Mouse (Mus musculus): ENCODE data around the gene Cisd2. TPM values are rescaled to one million over a fixed set of nuclear protein-coding genes. Genes with fewer than 3 reads are reported as not detected.

Cisd2 gene
- 55.2 and 67.0 TPM in 2 replicates for polyA plus RNA-seq (2014; fragmentation: Nextera tagmentation; extraction: Ambion mirVana)

DNA sequence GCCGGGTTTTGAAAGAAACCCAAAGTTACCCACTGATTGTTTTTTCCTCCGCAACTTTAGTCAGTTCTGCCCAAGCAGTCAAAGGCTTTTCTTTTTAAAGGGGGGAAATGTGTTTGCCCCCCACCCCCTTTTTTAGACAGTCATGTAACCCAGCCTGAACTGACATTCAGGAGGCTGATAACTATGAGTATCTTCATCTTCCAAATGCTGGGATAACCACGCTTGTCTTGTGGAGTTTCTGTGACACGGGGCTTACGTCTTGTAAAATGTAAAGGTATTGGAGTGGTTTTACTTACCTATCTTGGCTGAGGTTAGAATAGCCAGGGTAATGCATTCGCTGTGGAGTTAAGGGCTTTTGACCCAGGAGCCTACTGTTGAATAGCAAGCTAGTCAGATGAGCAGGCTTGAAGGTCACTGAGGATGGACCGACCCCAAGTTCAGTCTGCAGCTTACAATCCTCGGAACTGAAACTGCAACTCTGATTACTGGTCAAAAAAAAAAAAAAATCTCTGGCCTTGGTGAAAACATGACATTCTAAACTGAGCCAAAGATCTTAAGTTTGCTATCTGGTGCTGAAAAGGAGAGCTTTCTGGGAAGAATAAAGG is at the start of gene Cisd2:
Gene Cisd2, minus strand, starts transcription at position 318 of the 605 bp plus-strand sequence.
- DNase-seq: no peak
- H3K4me3 ChIP-seq (replicated peaks; ENCODE audit: low read depth, low read length): peak within 1 kb of the TSS; percentile 66
- WGBS: 2% methylated on average over 8 of the region's 8 CpGs
- peak; percentile 15; the same call in 1 of the 2 replicates for ATAC-seq (ENCODE audit: low FRiP score, low TSS enrichment)
- peak within 1 kb of the TSS; percentile 72 for H3K4me2 ChIP-seq (ENCODE audit: low read length)
- H3K27me3 ChIP-seq (ENCODE audit: control insufficient read depth, insufficient read depth, low read length): no peaks in the 10 kb centered on the region
- peaks cover 12% of the 10 kb centered on the region for H3K4me1 ChIP-seq (ENCODE audit: control insufficient read depth, insufficient read depth, low read length)
- peak within 1 kb of the TSS; percentile 97 for H3K27ac ChIP-seq (replicated peaks; ENCODE audit: low read depth, low read length)
- H3K36me3 ChIP-seq (ENCODE audit: control insufficient read depth, insufficient read depth, low read length): no peaks in the 10 kb centered on the region
- no peaks in the 10 kb centered on the region for H3K9me3 ChIP-seq (ENCODE audit: control insufficient read depth, low read length)
- H3K9ac ChIP-seq (replicated peaks; ENCODE audit: low read length): peak within 1 kb of the TSS; percentile 88

DNA sequence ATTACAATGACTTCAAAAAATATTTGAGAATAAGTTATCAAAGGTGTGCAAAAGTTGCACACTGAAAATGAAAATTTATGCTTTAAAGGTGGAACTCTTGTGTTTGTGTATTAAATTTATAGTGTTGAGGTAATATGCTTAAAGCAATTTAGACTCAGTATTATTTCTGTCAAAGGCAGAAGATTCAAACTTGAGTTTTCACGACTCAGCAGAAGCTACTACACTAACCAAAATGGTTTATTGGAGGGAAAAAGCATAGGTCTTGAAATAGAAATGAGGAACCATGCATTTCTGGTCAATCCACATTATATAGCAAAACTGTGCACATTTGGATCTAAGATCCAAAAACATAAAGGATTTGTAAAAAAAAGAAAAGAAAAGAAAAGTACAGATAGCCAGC is 47.1 kb upstream of the Cisd2 start:
- Histone ChIP-seq H3K4me2 (ENCODE audit: low read length) (no peak overlapping the region), H3K9ac (replicated peaks; ENCODE audit: low read length) (no peak overlapping the region), H3K4me1 (ENCODE audit: control insufficient read depth, insufficient read depth, low read length) (no peaks in the 10 kb centered on the region), H3K4me3 (replicated peaks; ENCODE audit: low read depth, low read length) (no peak overlapping the region), H3K27ac (replicated peaks; ENCODE audit: low read depth, low read length) (no peak overlapping the region), H3K36me3 (ENCODE audit: control insufficient read depth, insufficient read depth, low read length) (peaks cover 10% of the 10 kb centered on the region), H3K9me3 (ENCODE audit: control insufficient read depth, low read length) (no peaks in the 10 kb centered on the region), H3K27me3 (ENCODE audit: control insufficient read depth, insufficient read depth, low read length) (no peaks in the 10 kb centered on the region)
- WGBS: 82% methylated on average over 1 of the region's 1 CpGs
- DNase-seq (no peak), ATAC-seq (ENCODE audit: low FRiP score, low TSS enrichment) (no peak)

DNA sequence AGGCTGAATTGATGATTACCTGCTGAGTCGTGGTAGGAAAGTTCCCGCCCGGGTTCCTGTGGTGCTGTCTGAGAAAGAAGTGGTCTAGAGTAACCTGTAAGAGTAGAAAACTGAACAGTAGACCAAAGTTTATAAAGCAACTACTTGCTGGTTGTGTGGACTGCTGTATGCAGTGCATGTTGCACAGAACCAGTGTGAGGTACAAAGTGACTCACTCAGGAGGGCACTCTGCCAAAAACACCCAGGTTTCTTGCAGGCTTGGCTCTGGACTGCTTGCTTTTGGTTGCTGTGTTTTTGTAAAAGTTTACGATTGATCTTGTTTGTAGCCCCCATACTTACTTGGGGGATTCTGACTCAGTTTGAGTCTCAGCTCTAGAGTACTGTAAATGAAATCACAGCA is 46.2 kb upstream of the Cisd2 start:
- H3K4me3 ChIP-seq (replicated peaks; ENCODE audit: low read depth, low read length): no peak overlapping the region
- H3K36me3 ChIP-seq (ENCODE audit: control insufficient read depth, insufficient read depth, low read length): peaks cover 10% of the 10 kb centered on the region
- ATAC-seq (ENCODE audit: low FRiP score, low TSS enrichment) (0 out of 2 replicates have a peak, but pooled peaks have one; percentile 34), DNase-seq (peak; percentile 51)
- no peak overlapping the region for H3K4me2 ChIP-seq (ENCODE audit: low read length)
- no peak overlapping the region for H3K27ac ChIP-seq (replicated peaks; ENCODE audit: low read depth, low read length)
- H3K9ac ChIP-seq (replicated peaks; ENCODE audit: low read length): no peak overlapping the region
- no peaks in the 10 kb centered on the region for H3K9me3 ChIP-seq (ENCODE audit: control insufficient read depth, low read length)
- H3K27me3 ChIP-seq (ENCODE audit: control insufficient read depth, insufficient read depth, low read length): no peaks in the 10 kb centered on the region
- H3K4me1 ChIP-seq (ENCODE audit: control insufficient read depth, insufficient read depth, low read length): no peaks in the 10 kb centered on the region
- 56% methylated on average over 4 of the region's 4 CpGs for whole genome bisulfite sequencing

DNA sequence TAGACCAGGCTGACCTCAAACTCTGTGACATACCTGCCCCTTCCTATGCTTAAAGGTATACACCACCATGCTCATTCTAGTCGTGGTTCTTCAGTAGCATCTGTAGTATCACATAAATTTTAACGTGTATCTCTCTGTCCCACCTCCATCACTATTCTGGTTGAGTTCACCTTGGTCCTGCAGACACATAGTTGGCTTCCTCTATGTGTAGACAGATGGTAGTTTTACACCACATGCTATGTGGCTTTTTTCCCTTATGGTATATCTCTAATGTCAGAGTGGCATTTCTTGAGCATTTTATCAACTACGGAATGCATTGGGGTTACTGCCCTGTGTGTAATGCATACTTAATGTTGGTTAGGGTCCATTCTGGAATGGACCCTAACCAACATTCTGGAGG is 45.4 kb upstream of the Cisd2 start:
- no peak overlapping the region for H3K9ac ChIP-seq (replicated peaks; ENCODE audit: low read length)
- no peak overlapping the region for H3K4me3 ChIP-seq (replicated peaks; ENCODE audit: low read depth, low read length)
- no peak for DNase-seq
- peaks cover 18% of the 10 kb centered on the region for H3K36me3 ChIP-seq (ENCODE audit: control insufficient read depth, insufficient read depth, low read length)
- no peaks in the 10 kb centered on the region for H3K27me3 ChIP-seq (ENCODE audit: control insufficient read depth, insufficient read depth, low read length)
- no peaks in the 10 kb centered on the region for H3K4me1 ChIP-seq (ENCODE audit: control insufficient read depth, insufficient read depth, low read length)
- H3K9me3 ChIP-seq (ENCODE audit: control insufficient read depth, low read length): no peaks in the 10 kb centered on the region
- no peak for ATAC-seq (ENCODE audit: low FRiP score, low TSS enrichment)
- WGBS: 64% methylated on average over 3 of the region's 3 CpGs
- H3K27ac ChIP-seq (replicated peaks; ENCODE audit: low read depth, low read length): no peak overlapping the region
- no peak overlapping the region for H3K4me2 ChIP-seq (ENCODE audit: low read length)

DNA sequence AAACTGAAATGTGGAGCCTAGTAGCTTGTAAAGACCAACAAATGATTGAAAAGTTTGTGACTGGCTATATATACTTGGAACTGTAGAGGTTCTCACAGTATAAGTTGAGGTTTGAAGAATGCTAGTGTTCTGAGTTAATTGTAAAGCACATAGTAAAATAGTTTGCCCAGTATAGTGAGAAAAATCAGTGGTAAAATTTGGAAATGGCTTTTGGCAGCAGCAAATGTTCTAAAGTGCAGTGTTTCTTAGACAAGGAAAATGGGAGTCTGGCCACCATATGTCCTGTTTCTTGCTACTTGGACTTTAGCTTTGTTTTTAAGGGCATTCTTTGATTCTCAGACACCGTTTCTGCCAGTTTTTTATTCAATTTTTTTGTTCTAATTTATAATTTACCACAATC is 44.7 kb upstream of the Cisd2 start:
- Histone ChIP-seq H3K9ac (replicated peaks; ENCODE audit: low read length) (no peak overlapping the region), H3K36me3 (ENCODE audit: control insufficient read depth, insufficient read depth, low read length) (peaks cover 23% of the 10 kb centered on the region), H3K27me3 (ENCODE audit: control insufficient read depth, insufficient read depth, low read length) (no peaks in the 10 kb centered on the region), H3K4me1 (ENCODE audit: control insufficient read depth, insufficient read depth, low read length) (no peaks in the 10 kb centered on the region), H3K4me3 (replicated peaks; ENCODE audit: low read depth, low read length) (no peak overlapping the region), H3K27ac (replicated peaks; ENCODE audit: low read depth, low read length) (no peak overlapping the region), H3K9me3 (ENCODE audit: control insufficient read depth, low read length) (no peaks in the 10 kb centered on the region), H3K4me2 (ENCODE audit: low read length) (no peak overlapping the region)
- DNase-seq: no peak
- no peak for ATAC-seq (ENCODE audit: low FRiP score, low TSS enrichment)
- 92% methylated on average over 1 of the region's 1 CpGs for WGBS

DNA sequence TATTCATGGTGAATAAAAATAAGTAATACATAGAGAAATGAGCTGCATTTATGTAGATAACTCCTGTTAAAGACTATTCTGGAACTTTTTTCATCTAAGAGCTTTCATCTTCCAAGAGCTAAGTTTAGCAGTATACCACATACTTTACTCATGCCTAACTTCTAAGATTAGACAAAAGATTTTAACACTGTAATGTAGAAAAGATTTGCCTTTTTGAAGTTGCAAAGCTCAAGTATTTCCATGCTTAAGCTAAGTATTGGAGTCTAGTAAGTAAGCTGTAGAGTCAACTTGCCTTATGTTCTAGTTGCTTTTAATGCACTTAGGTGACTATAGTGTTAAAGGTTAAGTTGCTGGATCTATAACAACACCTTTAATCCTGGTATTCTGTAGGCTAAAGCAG is 35.3 kb upstream of the Cisd2 start:
- ATAC-seq (ENCODE audit: low FRiP score, low TSS enrichment): no peak
- H3K4me1 ChIP-seq (ENCODE audit: control insufficient read depth, insufficient read depth, low read length): no peaks in the 10 kb centered on the region
- no peak overlapping the region for H3K4me3 ChIP-seq (replicated peaks; ENCODE audit: low read depth, low read length)
- no peaks in the 10 kb centered on the region for H3K9me3 ChIP-seq (ENCODE audit: control insufficient read depth, low read length)
- H3K27ac ChIP-seq (replicated peaks; ENCODE audit: low read depth, low read length): no peak overlapping the region
- H3K36me3 ChIP-seq (ENCODE audit: control insufficient read depth, insufficient read depth, low read length): peaks cover 52% of the 10 kb centered on the region
- no peak for DNase-seq
- H3K9ac ChIP-seq (replicated peaks; ENCODE audit: low read length): no peak overlapping the region
- H3K27me3 ChIP-seq (ENCODE audit: control insufficient read depth, insufficient read depth, low read length): no peaks in the 10 kb centered on the region
- no peak overlapping the region for H3K4me2 ChIP-seq (ENCODE audit: low read length)

DNA sequence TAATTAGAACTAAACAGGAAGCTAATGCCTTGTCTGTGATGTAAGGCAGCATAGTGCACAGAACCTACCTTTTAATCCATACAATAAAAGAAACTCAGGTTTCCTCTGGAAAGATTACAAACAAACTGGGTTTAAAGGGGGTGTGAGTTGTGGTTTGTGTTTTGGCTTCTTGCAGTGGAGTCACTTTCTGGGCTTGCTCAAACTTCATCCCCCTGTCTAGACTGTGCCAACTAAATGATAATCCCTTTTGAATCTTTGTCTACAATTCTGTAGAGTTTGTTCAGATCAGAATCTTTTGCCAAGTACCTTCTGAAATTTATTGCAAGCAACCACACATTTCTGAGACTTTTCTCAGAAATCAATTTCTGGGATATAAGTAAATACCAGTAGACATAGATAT is 21.2 kb upstream of the Cisd2 start:
- Histone ChIP-seq H3K27me3 (ENCODE audit: control insufficient read depth, insufficient read depth, low read length) (no peaks in the 10 kb centered on the region), H3K9me3 (ENCODE audit: control insufficient read depth, low read length) (no peaks in the 10 kb centered on the region), H3K4me2 (ENCODE audit: low read length) (no peak overlapping the region), H3K4me1 (ENCODE audit: control insufficient read depth, insufficient read depth, low read length) (peaks cover 28% of the 10 kb centered on the region), H3K9ac (replicated peaks; ENCODE audit: low read length) (no peak overlapping the region), H3K27ac (replicated peaks; ENCODE audit: low read depth, low read length) (no peak overlapping the region), H3K36me3 (ENCODE audit: control insufficient read depth, insufficient read depth, low read length) (peaks cover 9% of the 10 kb centered on the region; the same call in 1 of the 2 replicates), H3K4me3 (replicated peaks; ENCODE audit: low read depth, low read length) (no peak overlapping the region)
- DNase-seq (no peak), ATAC-seq (ENCODE audit: low FRiP score, low TSS enrichment) (no peak)

DNA sequence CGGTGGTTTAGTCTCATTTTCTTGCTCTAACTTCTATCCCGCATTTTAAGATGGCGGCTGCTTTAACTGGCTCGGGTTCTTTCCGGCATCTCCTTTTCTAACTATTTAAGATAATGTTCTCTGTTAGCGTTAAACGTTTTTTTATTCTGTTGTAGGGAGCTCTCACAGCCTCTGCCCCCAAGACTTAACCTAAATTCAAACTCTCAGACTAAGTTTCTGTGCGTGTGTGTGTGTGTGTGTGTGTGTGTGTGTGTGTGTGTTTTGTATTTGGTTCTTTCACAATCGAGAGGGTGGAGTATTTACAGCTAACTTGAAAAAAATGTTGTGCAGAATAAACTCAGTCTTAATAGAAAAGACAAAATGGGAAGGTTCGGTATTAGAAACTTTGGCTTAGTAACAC is 16.9 kb upstream of the Cisd2 start:
- 49% methylated on average over 10 of the region's 10 CpGs for WGBS
- Histone ChIP-seq H3K36me3 (ENCODE audit: control insufficient read depth, insufficient read depth, low read length) (peaks cover 9% of the 10 kb centered on the region; the same call in 1 of the 2 replicates), H3K4me3 (replicated peaks; ENCODE audit: low read depth, low read length) (peak overlapping the region; percentile 67), H3K4me1 (ENCODE audit: control insufficient read depth, insufficient read depth, low read length) (peaks cover 34% of the 10 kb centered on the region), H3K27ac (replicated peaks; ENCODE audit: low read depth, low read length) (no peak overlapping the region), H3K27me3 (ENCODE audit: control insufficient read depth, insufficient read depth, low read length) (no peaks in the 10 kb centered on the region), H3K4me2 (ENCODE audit: low read length) (peak overlapping the region; percentile 98), H3K9me3 (ENCODE audit: control insufficient read depth, low read length) (no peaks in the 10 kb centered on the region), H3K9ac (replicated peaks; ENCODE audit: low read length) (peak overlapping the region; percentile 92)
- DNase-seq (no peak), ATAC-seq (ENCODE audit: low FRiP score, low TSS enrichment) (no peak)

DNA sequence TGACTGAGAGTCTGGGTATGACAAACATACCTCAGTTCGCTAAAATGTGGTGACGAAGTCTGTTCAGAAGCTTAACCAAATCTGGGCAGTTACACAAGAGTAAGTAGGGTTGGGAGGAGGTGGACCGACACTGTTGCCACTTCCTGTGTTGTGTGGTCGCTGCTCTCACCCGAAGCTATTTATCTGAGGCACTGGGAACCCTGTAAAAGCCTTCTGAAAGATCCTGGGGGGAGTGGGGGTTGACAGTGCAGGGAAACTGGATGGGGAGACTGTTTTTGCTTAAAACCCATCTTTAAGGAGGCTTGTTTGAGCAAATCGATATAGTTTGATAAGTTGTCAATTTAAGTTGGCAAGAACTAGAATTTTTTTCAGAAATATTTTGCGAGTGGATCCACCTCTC is 16.5 kb upstream of the Cisd2 start:
- Histone ChIP-seq H3K9ac (replicated peaks; ENCODE audit: low read length) (peak overlapping the region; percentile 92), H3K4me1 (ENCODE audit: control insufficient read depth, insufficient read depth, low read length) (peaks cover 34% of the 10 kb centered on the region), H3K4me2 (ENCODE audit: low read length) (peak overlapping the region; percentile 98), H3K4me3 (replicated peaks; ENCODE audit: low read depth, low read length) (peak overlapping the region; percentile 67), H3K9me3 (ENCODE audit: control insufficient read depth, low read length) (no peaks in the 10 kb centered on the region), H3K27me3 (ENCODE audit: control insufficient read depth, insufficient read depth, low read length) (no peaks in the 10 kb centered on the region), H3K27ac (replicated peaks; ENCODE audit: low read depth, low read length) (peak overlapping the region; percentile 22; the same call in 1 of the 2 replicates), H3K36me3 (ENCODE audit: control insufficient read depth, insufficient read depth, low read length) (peaks cover 9% of the 10 kb centered on the region; the same call in 1 of the 2 replicates)
- 21% methylated on average over 7 of the region's 7 CpGs for WGBS
- ATAC-seq (ENCODE audit: low FRiP score, low TSS enrichment) (no peak), DNase-seq (peak; percentile 24)

All from midbrain, embryonic 14.5 days (tissue).